Mouse (Mus musculus) kidney, embryonic 15.5 days (tissue): ENCODE measurements around the gene Gm44502. TPM values are rescaled to one million over a fixed set of nuclear protein-coding genes. Genes with fewer than 3 reads are reported as not detected.

ENCODE experiments used
- ATAC-seq: fragments of 200-750 bp; cut with Nextera tagmentation; replicated peaks from 2 replicates; pipeline ENCODE4 v1.8.0; 2017; ENCODE audit warnings: moderate TSS enrichment; ENCODE audit not compliant: low FRiP score
- H3K27ac ChIP-seq: fragments of 300-500 bp; sonication (generic); 2 replicates; pipeline ENCODE4 v1.5.1; 2015; ENCODE audit warnings: mild to moderate bottlenecking, inconsistent platforms
- H3K27me3 ChIP-seq: fragments of 300-500 bp; sonication (generic); 2 replicates; pipeline ENCODE4 v1.6.1; 2015; ENCODE audit warnings: inconsistent platforms
- H3K36me3 ChIP-seq: fragments of 300-500 bp; sonication (generic); 2 replicates; pipeline ENCODE4 v1.6.1; 2015; ENCODE audit warnings: inconsistent platforms
- H3K4me1 ChIP-seq: fragments of 300-500 bp; sonication (generic); 2 replicates; pipeline ENCODE4 v1.6.1; 2015; ENCODE audit warnings: inconsistent platforms
- H3K4me2 ChIP-seq: fragments of 300-500 bp; sonication (generic); 2 replicates; pipeline ENCODE4 v1.6.1; 2015; ENCODE audit warnings: moderate library complexity, mild to moderate bottlenecking, inconsistent platforms
- H3K4me3 ChIP-seq: fragments of 300-500 bp; sonication (generic); replicated peaks from 2 replicates; pipeline ENCODE4 v1.5.1; 2015; ENCODE audit warnings: mild to moderate bottlenecking, inconsistent platforms
- H3K9ac ChIP-seq: fragments of 300-500 bp; sonication (generic); 2 replicates; pipeline ENCODE4 v1.6.1; 2015; ENCODE audit warnings: mild to moderate bottlenecking, inconsistent platforms
- H3K9me3 ChIP-seq: fragments of 300-500 bp; sonication (generic); replicated peaks from 2 replicates; pipeline ENCODE4 v1.6.1; 2016; ENCODE audit warnings: inconsistent platforms
- WGBS: fragments of 180-500 bp; shearing (Covaris S2); methylation state at CpG from one replicate; pipeline ENCODE4 v1.1.7; 2015; ENCODE audit warnings: mixed read lengths; 5-methylcytosine and 5-hydroxymethylcytosine counted together
- polyA plus RNA-seq: library from polyadenylated mRNA; unstranded; fragments of >200 nt; fragmentation: Nextera tagmentation; extraction: Ambion mirVana; gene quantifications from 2 replicates; pipeline ENCODE4 v1.2.1, GENCODE M21; 2015

Gene Gm44502
- polyA plus RNA-seq: 0.15 TPM in 1 of 2 replicates, not detected in the other

DNA sequence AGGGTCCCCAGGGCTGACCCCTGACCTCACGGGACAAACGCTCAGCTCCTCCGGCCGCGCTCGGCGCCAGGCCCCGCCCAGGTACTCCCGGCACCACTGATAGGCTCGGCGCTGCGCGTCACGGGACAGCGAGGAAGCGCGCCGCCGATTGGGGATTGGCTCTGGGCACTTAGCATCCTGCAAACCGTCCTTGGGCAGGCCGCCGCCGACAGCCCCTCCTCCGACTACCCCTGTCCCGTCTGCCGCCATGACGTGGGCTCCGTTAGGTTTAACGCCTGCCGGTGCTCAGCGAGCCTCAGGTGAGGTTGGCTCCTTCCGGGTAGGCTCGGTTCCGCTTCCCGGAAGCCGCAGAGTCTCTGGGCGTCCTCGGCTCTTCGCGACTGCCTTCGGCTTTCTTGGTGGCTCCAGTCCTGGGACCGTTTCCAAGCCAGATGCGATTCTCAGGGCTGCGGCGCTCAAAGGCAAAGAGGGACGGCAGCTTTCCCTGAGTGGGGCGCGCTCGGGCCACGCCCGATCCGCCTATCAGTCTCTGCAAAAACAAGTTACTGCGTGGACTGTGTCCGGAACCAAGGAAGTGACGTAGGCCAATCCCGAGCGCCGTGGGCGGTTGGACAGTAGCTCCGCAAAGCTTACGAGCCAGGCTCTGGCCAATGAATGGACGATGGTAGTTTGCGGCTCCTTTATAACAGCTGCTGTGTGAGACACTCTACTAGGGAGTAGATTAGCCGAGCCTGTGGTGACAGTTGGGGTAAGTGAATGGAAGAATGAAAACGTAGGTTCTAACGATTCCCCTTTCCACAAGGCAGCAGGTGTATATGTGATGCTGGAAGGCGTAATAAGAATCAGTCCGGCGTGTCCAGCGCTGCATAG is at the start of gene Gm44502, which contains the start of the genes C730034F03Rik and Chkb:
Gm44502 (minus strand) TSS at position 345 of the 870 bp plus-strand sequence.
C730034F03Rik (plus strand) TSS at position 238 of the 870 bp plus-strand sequence.
Chkb (minus strand) TSS at position 557 of the 870 bp plus-strand sequence.
- Histone ChIP-seq H3K27me3 (no peaks in the 10 kb centered on the region), H3K4me2 (peak within 1 kb of the TSS; percentile 94), H3K4me1 (peaks cover 27% of the 10 kb centered on the region), H3K27ac (peak within 1 kb of the TSS; percentile 99), H3K4me3 (peak within 1 kb of the TSS; percentile 92), H3K9me3 (no peaks in the 10 kb centered on the region), H3K9ac (peak within 1 kb of the TSS; percentile 81), H3K36me3 (peaks cover 27% of the 10 kb centered on the region)
- under 1% methylated on average over 70 of the region's 70 CpGs for WGBS
- ATAC-seq: peak; percentile 95

DNA sequence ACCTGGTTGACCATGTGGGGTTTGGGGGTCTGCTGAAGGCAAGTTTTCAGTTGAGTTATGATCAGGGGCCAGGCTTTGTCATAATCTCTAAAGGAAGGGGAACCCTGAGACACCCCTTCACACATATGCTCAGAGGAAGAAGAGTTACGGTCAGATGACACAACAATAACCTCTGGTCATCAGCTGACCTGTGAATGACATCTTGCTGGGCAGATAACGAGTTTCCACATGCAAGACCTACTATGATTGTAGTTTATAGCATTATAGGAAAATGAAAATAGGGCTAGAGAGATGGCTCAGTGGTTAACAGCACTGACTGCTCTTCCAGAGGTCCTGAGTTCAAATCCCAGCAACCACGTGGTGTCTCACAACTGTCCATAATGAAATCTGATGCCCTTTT is 49.1 kb upstream of the Gm44502 start:
- Histone ChIP-seq H3K4me3 (no peak overlapping the region), H3K9me3 (no peaks in the 10 kb centered on the region), H3K27me3 (no peaks in the 10 kb centered on the region), H3K4me2 (no peak overlapping the region), H3K27ac (no peak overlapping the region), H3K4me1 (peaks cover 14% of the 10 kb centered on the region), H3K9ac (no peak overlapping the region), H3K36me3 (no peaks in the 10 kb centered on the region)
- no peak for ATAC-seq
- WGBS: 79% methylated on average over 3 of the region's 3 CpGs

DNA sequence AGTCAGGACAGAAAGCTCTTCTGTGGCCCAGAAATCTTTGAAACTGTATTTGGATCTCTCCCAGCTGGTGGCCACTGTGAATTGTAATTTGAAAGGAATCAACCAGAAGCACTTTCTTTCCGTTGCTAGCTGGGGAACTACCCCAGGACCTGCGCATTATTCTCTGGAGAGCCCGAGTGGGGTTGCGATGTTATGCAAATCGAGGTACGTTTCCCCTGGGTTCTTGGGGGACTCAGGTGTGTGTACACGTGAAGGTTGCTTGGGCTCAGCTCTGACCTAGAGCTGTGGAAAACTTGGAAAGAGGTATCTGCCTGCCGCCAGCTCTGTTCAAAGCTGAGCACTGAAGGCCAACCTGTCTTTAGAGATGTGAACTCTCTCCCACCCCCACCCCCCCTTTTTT is 48.3 kb upstream of the Gm44502 start:
- H3K27ac ChIP-seq: peak overlapping the region; percentile 41; the same call in 1 of the 2 replicates
- no peaks in the 10 kb centered on the region for H3K9me3 ChIP-seq
- no peak overlapping the region for H3K4me3 ChIP-seq
- H3K27me3 ChIP-seq: no peaks in the 10 kb centered on the region
- ATAC-seq: no peak
- peaks cover 14% of the 10 kb centered on the region for H3K4me1 ChIP-seq
- WGBS: 52% methylated on average over 8 of the region's 8 CpGs
- H3K9ac ChIP-seq: no peak overlapping the region
- no peaks in the 10 kb centered on the region for H3K36me3 ChIP-seq
- 0 out of 2 replicates have a peak overlapping the region, but pooled peaks have one; percentile 86 for H3K4me2 ChIP-seq

DNA sequence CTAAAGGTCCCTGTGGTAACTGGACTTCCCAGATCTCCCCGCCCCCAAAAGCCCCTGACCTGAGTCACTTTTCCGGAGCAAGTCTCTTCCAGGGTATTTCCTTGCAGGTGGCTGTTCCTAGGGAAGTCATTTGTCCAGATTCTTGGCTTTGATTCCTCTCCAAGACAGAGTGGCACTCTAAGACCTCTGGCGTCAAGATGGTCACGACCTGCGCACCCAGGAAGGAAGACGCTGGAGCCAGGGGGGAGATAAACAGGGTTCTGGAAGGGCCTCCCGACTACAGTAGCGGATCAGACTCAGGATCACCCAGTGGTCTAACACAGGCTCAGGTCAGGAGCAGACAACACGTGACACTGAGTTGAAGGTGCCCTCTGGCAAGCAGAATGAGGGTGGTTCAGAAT is 47.6 kb upstream of the Gm44502 start, which contains the start of gene Arsa:
Arsa (minus strand) TSS at position 335 of the 401 bp plus-strand sequence.
- H3K4me1 ChIP-seq: peaks cover 14% of the 10 kb centered on the region
- 27% methylated on average over 9 of the region's 9 CpGs for WGBS
- H3K4me2 ChIP-seq: peak within 1 kb of the TSS; percentile 86
- peak within 1 kb of the TSS; percentile 70 for H3K4me3 ChIP-seq
- no peaks in the 10 kb centered on the region for H3K36me3 ChIP-seq
- H3K27ac ChIP-seq: peak within 1 kb of the TSS; percentile 89
- no peaks in the 10 kb centered on the region for H3K9me3 ChIP-seq
- ATAC-seq: no peak
- peak within 1 kb of the TSS; percentile 57 for H3K9ac ChIP-seq
- H3K27me3 ChIP-seq: no peaks in the 10 kb centered on the region

DNA sequence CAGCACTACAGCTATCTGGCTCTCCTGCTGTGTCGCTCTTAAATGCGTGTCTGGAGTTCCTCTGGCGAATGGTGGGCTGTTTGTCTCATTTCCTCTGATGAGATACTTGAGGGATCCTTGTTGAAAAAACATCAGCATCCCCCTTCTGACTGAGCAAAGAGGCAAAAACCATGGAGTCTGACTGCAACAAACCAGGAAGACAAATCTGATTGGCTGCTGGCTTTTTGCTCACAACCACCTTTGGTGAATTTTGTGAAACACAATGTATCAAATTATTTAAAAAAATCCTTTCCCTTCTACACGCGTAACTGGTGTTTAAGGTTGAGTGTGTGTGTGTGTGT is 46.9 kb upstream of the Gm44502 start:
- Histone ChIP-seq H3K4me3 (peak overlapping the region; percentile 70), H3K36me3 (no peaks in the 10 kb centered on the region), H3K9ac (peak overlapping the region; percentile 57), H3K27ac (peak overlapping the region; percentile 89), H3K4me2 (peak overlapping the region; percentile 86), H3K27me3 (no peaks in the 10 kb centered on the region), H3K4me1 (peaks cover 14% of the 10 kb centered on the region), H3K9me3 (no peaks in the 10 kb centered on the region)
- no peak for ATAC-seq
- WGBS: 10% methylated on average over 5 of the region's 5 CpGs

DNA sequence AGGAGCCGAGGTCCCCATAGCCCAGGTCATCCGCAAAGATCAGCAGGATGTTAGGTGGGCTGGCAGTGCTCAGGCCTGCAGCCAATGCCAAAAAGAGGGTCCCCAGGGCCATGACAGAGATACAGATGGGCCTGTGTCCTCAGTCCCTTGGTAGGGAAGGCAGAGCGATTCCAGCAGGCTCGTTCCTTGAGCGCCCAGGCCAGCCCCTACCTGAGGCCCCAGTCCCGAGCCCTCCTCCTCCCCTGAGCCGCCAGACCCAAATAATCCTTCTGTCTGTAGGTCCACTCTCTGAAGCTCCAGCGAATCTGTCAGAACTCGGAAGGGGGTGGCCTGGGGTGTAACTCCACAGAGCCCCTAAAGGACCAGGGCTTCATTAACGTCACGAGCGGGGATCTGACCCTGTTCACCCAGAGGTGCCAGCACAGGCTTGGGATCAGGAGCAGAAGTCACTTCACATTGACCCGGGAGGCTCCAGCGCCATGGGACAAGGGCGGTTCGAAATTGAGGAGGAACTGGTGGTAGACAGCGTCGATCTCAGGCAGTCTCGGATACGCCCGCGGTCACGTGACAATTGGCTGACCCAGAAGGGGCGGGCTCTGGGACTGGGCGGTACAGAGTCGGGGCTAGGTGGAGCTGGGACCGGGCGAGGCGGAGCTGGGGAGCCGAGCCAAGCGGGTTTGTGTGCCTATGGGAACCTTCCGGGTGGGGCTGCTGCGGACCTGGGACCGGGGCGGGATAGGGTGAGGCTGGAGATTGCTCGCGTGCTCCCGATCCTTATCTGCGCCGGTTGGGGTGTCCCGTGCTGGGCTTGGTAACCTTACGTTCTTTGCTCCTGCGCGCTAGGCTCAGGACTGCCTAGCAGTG is 46.3 kb upstream of the Gm44502 start:
- H3K4me2 ChIP-seq: peak overlapping the region; percentile 86
- peak overlapping the region; percentile 89 for H3K27ac ChIP-seq
- H3K9me3 ChIP-seq: no peaks in the 10 kb centered on the region
- H3K9ac ChIP-seq: peak overlapping the region; percentile 57
- peak overlapping the region; percentile 70 for H3K4me3 ChIP-seq
- no peaks in the 10 kb centered on the region for H3K27me3 ChIP-seq
- peaks cover 14% of the 10 kb centered on the region for H3K4me1 ChIP-seq
- H3K36me3 ChIP-seq: no peaks in the 10 kb centered on the region
- WGBS: 9% methylated on average over 44 of the region's 44 CpGs
- peak; percentile 98 for ATAC-seq

DNA sequence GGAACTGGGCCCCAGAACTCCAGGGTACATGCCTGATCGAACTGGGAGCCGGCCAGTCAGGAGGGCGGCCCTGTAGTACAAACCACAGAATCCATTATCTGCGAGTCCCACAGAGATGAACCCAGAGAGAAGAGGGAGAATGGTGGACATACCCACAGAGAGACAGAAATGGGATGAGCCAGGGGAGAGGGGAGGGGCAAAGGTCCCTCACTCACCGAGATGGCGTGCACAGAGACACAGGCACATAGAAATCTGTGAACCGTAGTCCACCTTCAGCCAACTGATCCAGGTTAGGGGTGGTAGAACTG is 45.8 kb upstream of the Gm44502 start:
- no peak overlapping the region for H3K9ac ChIP-seq
- no peak for ATAC-seq
- no peaks in the 10 kb centered on the region for H3K36me3 ChIP-seq
- no peaks in the 10 kb centered on the region for H3K9me3 ChIP-seq
- WGBS: 86% methylated on average over 7 of the region's 7 CpGs
- H3K27ac ChIP-seq: no peak overlapping the region
- peak overlapping the region; percentile 86 for H3K4me2 ChIP-seq
- no peaks in the 10 kb centered on the region for H3K27me3 ChIP-seq
- peak overlapping the region; percentile 70 for H3K4me3 ChIP-seq
- H3K4me1 ChIP-seq: peaks cover 10% of the 10 kb centered on the region

DNA sequence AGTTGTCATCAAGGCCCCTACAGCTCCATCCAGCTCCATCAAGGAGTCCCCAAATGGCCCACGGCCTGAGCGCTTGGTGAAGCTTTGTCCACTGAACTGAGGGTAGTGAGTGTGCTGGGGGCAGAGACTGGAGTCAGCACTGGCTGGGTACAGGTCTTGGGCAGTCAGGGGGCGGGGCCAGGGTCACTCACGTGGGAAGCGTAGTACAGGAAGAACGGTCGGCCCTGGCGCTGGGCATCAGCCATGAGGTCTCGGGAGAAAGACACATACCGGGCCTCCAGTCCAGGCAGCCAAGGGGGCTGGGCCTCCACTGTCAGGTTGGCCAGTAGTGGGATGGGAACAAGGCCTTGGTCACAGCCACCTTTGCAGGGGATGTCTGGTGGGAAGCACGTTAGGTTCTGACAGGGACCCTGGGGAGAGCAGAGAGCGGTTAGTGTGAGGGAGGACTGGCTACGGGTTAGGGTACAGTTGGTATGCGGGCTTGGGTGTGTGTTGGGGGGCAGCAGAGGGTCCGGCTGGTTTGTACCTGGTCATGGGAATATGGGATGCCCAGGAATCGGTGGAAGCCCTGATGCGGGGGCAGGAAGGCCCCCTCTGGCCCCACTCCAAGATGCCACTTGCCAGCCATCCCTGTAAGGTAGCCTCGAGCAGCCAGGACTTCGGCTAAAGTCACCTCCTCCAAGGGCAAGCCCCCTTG is 45.2 kb upstream of the Gm44502 start:
- peak overlapping the region; percentile 86 for H3K4me2 ChIP-seq
- whole genome bisulfite sequencing: 92% methylated on average over 19 of the region's 19 CpGs

DNA sequence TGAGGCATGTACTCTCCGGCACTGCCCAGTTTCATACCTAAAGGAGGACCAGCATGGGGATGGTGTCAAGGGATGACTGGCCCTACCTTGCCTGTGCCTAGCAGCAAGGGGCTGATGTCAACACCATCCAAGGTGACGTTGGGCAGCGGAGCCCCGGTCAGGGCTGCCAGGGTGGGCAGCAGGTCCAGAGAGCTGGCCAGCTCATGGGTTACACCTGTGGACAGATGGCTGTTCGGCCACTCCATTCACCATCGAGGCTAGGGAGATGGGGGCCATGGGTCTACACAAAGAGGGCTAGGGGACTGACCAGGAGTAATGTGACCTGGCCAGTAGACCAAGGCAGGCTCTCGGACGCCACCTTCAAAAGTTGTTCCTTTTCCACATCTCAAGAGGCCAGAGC is 44.4 kb upstream of the Gm44502 start:
- Histone ChIP-seq H3K4me2 (no peak overlapping the region), H3K4me3 (no peak overlapping the region), H3K9me3 (no peaks in the 10 kb centered on the region), H3K4me1 (peaks cover 10% of the 10 kb centered on the region), H3K36me3 (no peaks in the 10 kb centered on the region), H3K27ac (no peak overlapping the region), H3K27me3 (no peaks in the 10 kb centered on the region), H3K9ac (no peak overlapping the region)
- WGBS: 97% methylated on average over 8 of the region's 8 CpGs
- no peak for ATAC-seq

More for the DNA sequence above, 45.2 kb upstream of the Gm44502 start:
- no peak for ATAC-seq
- H3K36me3 ChIP-seq: no peaks in the 10 kb centered on the region
- H3K27me3 ChIP-seq: no peaks in the 10 kb centered on the region
- peaks cover 10% of the 10 kb centered on the region for H3K4me1 ChIP-seq
- no peaks in the 10 kb centered on the region for H3K9me3 ChIP-seq
- H3K9ac ChIP-seq: no peak overlapping the region
- H3K27ac ChIP-seq: no peak overlapping the region
- H3K4me3 ChIP-seq: no peak overlapping the region

DNA sequence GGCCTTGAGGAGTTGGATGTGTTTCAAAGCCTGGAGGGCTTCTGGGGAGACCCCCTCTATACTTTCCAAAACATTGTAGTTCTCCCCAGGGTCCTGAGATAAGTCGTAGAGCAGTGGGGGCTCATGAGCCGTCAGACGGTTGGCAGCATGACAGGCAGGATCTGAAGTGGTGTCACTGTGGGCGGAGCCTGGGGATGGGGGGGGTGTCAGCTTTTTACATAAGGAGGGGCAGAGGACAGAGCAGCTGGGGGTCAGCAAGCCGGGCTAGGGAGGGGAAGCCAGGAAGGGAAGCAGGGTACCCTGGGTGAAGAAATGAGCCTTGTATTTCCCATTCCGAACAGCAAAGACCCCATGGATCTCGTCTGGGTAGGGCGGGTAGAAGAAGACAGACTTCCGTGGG is 43.9 kb upstream of the Gm44502 start:
- no peaks in the 10 kb centered on the region for H3K36me3 ChIP-seq
- 92% methylated on average over 9 of the region's 9 CpGs for WGBS
- no peak overlapping the region for H3K4me2 ChIP-seq
- H3K4me3 ChIP-seq: no peak overlapping the region
- H3K9me3 ChIP-seq: no peaks in the 10 kb centered on the region
- no peak for ATAC-seq
- no peaks in the 10 kb centered on the region for H3K27me3 ChIP-seq
- H3K4me1 ChIP-seq: peaks cover 10% of the 10 kb centered on the region
- no peak overlapping the region for H3K9ac ChIP-seq
- H3K27ac ChIP-seq: no peak overlapping the region

DNA sequence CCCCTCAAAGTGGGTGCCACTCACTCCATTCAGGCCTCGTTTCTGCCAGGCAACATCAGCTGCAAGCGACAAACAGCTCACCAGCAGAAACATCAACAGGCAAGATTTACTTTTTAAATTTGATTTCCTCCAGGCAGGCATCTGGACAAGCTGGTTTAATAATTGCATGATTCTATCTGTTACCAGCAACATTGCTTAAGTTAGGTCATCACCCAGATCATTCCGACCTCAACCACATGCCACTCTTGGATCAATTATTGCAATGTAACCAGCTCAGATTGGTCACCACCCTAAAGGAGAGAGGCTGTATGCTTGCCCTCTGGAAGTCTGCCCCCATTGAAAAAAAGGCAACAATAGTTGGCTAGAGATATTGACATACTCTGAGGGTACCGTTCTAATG is 42.0 kb upstream of the Gm44502 start:
- H3K4me1 ChIP-seq: peaks cover 10% of the 10 kb centered on the region

More for the DNA sequence above, 42.0 kb upstream of the Gm44502 start:
- H3K27ac ChIP-seq: no peak overlapping the region
- no peaks in the 10 kb centered on the region for H3K27me3 ChIP-seq
- H3K9ac ChIP-seq: no peak overlapping the region
- H3K36me3 ChIP-seq: no peaks in the 10 kb centered on the region
- H3K9me3 ChIP-seq: no peaks in the 10 kb centered on the region
- no peak overlapping the region for H3K4me2 ChIP-seq
- 86% methylated on average over 4 of the region's 4 CpGs for WGBS
- H3K4me3 ChIP-seq: no peak overlapping the region
- no peak for ATAC-seq
